Mouse (Mus musculus): Measurements from ENCODE around the gene Ccdc88c.

Ccdc88c gene

DNA sequence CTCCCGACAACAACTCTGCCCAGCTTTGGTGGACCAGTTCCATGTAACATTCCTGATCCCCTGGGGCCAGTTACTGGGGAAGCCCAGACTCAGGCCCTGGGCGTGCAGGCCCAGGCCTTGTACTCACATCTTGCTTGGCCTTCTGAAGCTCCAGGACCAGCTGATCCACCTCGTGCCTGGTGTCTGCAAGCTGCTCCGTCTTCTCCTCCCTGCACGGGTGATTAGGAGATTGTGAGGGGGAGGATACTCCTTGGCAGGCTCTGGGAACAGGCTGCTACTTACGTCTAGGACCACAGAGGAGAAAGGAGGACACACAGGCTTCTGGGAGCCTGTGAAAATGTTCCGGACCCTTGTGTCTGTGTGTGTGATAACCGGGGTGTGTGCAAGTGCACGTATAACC, 62.6 kb downstream of the Ccdc88c start:
- DNase-seq (ENCODE audit: low spot score in 2 of 2): peak in 1 of 2 experiments; percentile 21

DNA sequence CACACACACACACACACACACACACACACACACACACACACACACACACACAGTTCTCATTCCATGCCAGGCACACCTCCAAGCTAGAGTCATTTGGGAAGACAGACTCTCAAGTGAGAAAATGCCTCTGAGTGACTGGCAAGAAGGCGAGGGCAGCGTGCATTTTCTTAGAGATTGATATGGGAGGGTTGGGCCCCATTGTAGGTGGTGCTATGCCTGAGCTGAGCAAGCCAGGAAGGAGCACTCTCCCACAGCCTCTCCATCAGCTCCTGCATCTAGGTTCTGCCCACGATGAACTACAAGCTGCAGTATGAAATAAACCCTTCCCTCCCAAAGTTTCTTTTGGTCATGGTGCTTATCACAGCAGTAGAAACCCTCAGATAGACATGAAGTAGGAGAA, 63.6 kb downstream of the Ccdc88c start:
- DNase-seq (ENCODE audit: low spot score in 2 of 2): no peak

DNA sequence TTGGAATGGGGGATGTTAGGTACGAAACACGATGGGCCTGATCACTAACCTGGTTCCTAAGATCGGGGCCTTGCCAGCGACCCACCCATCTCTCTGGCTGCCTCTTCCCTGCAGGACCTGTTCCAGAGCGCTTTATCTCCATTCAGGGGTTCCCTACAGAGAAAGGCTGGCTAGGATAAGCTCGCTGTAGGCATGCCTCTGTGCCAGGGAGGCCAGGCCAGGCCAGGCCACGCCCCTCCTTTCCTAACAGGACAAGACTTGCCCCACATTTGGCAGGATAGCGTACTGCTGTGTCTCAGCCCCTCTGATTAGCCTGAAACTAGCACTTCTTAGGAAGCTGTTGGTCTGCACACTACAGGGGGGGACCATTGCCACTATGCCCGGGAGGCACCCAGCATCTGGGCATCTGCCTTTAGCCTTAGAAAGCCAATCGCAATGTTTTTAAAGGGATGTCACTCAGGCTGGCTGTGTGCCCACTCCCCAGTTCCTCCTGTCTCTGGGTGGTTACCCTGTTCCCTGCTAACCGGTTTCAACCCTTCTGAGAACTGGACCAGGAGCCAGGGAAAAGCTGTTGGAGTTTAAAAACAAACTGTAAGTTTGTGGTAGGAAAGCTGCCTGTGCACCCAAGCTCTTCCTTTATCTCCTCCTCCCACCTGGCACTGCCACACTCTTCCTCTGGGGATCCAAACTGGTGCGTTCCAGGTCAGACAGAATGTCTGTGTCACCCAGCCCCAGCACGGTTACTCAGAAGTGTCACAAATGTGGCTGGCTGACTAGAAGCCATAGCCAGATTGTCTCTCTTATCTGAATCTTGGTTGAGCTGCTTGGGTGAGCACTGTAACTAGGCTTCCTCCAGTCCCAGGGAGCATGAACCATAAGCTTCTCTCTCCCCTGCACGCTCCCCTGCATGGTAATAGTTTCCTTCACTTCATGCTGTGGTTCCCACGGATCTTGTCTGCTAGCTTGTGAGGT, 69.9 kb downstream of the Ccdc88c start:
- DNase-seq (ENCODE audit: low spot score in 2 of 2): peak; percentile 43 to 72

DNA sequence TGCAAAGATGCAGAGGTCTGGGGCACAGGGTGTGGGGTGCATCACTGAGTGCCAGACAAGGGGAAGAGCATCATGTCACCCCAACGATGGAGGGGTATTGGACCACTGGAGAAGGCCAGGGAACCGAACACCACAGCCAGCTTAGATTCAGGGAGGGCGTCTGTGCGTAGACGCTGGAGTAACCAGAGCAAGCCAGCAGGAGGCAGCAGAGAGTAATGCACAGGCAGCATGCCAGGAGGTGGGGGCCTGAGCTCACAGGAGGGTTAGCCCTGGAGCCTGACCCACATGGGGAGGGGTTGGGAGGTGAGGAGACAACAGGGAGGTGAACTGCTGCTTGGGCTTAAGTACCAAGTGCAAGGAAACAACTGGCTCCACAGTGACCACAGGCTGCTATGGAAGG, 70.8 kb downstream of the Ccdc88c start:
- peak; percentile 69 to 70 for DNase-seq (ENCODE audit: low spot score in 2 of 2)

DNA sequence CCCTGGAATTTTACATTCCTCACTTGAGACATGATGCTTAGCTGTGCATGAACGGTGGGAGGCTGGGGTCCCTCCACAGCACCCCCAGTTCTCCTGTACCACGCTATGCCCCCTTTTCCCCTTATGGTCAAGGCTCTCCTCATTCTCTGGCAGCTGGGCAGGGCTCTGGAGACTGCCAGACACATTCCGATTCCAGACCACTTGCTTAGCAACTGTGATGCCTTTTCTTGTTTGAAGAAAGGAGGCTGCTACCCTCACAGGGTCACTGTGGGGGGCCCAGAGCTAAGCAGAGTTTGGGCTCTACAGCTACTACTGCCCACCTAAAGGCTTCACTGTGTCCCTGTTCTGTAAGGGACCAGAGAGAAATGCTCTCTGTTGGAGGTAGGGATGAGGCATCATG, 71.6 kb downstream of the Ccdc88c start:
- DNase-seq (ENCODE audit: low spot score in 2 of 2): no peak

DNA sequence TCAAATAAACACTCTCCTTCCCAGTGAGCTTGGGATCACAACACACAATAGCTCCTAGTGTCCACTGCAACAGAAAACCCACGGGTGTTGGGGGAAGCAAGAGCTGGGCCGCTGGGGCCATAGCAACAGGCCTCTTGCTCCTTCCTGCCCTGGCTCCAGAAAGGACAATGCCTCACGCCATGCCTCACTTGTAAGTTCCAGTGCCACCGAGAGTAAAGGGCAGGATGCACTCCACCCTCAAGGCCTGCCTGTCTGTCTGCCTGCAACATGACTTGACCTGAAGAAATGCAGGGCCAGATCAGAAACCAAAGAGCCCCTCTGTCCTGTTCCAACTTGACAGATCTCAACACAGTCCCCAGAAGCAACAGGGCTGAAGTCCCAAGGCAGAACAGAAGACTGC, 72.0 kb downstream of the Ccdc88c start:
- no peak for DNase-seq (ENCODE audit: low spot score in 2 of 2)

DNA sequence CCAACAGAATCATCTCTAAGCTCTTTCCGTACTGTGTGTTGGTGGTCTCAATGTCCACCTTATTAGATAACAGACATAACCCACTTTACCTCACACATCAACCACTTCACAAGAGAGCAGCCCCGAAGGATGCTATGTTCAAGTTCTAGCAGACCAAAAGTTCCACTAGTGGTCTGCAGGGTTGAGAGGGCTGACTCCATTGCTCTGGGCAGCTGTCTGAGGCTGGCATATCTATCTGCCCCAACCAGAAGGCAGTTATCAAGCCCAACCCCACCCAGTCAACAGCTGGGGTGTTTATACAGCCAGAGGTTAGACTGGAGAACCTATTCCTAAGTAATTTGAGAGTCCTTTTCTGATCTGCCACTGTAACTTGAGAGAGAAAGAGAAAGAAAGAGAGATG, 72.8 kb downstream of the Ccdc88c start:
- DNase-seq (ENCODE audit: low spot score in 2 of 2): no peak

DNA sequence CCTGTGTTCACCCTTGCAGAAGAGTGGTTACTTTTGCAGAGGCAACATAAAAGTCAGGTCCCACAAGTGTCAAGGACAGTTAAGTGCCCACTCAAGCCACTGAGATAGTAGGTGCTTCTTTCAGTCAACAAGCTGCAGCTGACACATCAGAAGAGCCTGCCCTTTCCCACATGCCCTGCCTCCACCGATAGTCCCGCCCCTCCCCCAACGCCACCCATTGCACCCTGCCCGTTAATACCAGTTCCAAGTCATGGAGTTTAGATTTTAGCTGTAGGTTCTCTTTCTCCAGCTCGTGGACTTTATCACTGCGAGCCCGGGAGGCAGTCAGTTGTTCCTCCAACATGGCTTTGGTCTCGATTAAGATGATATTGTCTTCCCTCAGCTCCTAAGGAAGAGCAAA, 74.9 kb downstream of the Ccdc88c start:
- DNase-seq (ENCODE audit: low spot score in 2 of 2): no peak

DNA sequence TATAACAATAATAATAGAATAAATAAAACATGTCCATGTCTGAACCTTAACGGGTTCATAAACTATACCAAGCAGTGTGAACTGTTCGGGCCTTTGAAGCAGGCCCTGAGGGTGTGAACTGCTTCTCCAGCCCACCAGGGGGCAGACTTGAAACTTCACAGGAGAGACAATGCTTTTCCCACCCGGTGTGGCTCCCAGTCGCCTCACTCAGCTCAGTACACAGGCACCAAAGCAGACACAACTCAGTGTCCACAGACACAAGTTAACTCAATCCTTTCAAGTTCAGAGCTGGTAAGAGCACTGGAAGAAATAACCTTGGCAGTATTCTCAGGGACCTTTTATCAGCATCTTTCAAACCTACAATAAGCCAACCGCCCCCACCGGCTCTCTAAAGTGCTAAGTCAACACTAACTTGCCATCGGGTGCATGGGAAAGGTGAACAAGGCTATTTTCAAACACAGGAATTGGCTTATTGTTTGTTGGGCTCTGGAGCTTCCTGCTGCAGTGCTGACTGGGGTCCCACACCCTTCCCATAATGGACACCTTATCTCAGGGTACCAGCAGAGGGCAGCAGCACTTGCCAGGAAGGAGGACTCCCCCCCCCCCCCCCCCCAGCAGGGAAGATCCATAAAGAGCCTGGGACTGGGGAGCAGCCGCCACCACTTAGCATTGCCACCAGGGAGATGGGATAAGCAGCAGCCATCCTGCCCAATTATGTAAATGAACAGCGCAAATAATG, 76.5 kb downstream of the Ccdc88c start:
- peak; percentile 64 to 74 for DNase-seq (ENCODE audit: low spot score in 2 of 2)

DNA sequence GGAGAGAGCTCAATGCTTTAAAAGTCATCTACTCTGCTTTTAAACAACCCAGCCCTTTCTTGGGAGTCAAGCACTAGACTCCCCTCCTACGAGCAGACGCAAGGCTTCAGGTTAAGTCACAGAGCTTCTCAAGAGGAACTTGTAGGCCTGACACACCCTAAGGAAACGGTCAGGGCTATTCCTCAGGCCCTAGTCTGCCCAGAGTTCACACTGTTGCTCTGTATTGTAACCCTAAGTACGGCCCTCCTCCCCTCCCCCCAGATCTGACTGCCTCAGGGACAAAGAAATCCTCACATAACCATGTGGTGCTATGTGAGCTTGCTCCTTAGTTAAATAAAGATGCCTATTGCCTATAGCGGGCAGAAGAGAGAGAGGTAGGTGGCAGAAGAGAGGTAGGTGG, 79.7 kb downstream of the Ccdc88c start:
- no peak for DNase-seq (ENCODE audit: low spot score in 2 of 2)

DNA sequence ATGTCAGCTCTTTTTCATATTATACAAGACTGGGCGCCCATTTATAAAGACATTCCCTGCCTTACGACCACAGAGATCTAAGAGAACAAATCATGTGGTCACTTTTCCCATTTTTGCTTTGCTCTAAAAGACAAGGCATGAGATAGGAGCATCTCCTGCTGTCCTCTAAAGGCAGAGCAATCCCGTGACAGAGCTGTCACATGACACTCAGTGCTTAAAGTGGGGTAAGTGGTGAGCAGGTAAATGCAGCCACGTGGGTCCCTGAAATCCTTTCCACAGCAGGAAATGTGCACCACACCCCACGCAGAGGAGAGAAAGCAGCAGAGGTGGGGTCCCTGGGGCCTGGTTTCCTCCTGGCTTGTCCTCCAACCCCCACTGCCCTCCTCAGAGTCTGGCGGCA, 80.8 kb downstream of the Ccdc88c start:
- no peak for DNase-seq (ENCODE audit: low spot score in 2 of 2)

DNA sequence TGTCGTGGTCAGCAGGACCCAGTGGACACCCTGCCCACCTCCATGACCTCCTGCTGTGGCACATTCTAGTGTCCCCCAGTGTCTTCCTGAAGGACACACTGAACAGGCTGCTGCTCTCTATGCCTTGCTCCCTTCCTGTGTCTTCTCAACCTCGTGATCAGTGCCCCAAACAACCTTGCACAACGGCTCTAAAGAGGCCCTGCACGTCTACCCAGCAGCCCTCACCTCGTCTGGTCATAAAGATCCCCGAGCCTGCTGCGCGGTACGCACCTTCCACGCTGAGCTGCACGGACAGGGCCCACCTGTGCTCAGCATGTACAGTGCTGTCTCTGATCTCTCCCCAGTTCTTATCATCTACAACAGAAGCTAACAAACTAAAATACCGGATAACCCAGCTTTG, 82.9 kb downstream of the Ccdc88c start:
- DNase-seq (ENCODE audit: low spot score in 2 of 2): no peak

DNA sequence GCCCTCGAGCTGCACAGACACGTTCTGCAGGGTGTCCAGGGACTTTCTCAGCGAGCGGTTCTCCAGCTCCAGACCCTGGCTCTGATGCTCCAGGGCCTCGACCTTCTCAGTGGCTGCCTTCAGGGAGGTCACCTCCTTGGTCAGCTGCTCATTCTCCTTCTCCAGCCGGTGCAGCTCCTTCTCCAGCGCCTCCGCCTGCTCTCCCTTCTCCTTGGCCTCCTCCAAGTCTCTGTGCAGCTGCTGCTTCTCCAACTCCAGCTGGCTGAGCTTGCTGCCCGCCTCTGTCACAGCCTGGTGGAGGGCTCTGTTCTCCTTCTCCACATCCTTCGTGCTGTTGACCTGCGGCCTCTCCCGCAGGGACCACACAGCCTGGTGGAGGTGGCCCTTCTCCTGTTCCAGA, 83.4 kb downstream of the Ccdc88c start:
- DNase-seq (ENCODE audit: low spot score in 2 of 2): no peak

DNA sequence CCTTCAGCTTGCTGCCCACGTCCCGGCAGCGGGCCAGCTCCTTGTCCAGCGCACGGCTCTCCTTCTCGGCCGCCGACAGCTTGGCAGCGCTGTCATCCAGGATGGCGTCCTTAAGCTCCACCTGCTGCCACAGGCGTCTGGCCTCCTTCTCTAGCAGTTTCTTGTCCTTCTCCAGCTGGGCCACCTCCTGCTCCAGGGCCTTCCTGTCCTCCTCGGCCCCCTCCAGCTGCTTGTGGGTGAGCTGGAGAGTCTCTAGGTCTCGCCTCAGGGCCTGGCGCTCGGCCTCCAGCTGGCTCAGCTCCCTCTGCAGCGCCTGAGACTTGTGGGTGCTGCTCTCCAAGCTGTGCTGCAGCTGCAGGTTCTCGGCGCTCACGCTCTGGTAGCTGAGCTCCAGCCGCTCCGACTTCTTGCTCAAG, 83.9 kb downstream of the Ccdc88c start:
- no peak for DNase-seq (ENCODE audit: low spot score in 2 of 2)

DNA sequence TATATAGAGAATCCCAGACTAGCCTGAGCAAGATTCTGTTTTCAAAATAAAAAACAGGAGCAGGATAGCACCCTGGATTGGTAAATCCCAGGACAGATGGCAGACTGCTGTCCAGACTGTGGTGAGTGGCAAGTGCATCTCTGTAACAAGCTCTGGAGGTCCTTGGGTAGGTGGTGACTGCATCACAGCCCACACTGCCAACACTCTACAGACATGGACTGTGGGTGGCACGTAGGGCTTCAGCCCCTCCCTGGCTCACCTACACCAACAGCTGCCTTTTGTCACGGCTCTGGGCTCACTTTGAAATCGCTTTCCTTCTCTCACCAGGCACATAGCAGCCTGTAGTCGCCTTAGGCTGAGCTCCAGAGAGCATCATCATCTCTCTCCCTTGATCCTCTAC, 85.7 kb downstream of the Ccdc88c start:
- DNase-seq (ENCODE audit: low spot score in 2 of 2): no peak

DNA sequence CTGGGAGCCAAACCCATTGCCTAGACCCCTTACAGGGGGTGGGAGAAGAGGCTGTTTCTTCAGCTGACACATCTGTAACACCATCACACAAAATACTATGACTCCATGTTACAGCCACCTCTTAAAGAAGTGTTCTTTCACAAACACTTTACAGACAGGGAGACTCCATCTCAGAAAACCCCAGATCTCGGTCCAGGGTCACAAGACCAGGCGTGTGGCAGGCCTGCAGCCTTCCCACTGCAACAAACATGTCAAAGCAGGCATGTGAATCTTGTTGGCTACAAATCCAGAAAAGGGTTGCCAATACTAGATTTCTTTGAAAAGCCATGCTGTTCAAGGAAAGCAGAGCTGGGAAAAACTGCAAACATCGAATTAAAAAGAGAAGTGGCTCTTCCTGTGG, 87.5 kb downstream of the Ccdc88c start:
- DNase-seq (ENCODE audit: low spot score in 2 of 2): no peak

DNA sequence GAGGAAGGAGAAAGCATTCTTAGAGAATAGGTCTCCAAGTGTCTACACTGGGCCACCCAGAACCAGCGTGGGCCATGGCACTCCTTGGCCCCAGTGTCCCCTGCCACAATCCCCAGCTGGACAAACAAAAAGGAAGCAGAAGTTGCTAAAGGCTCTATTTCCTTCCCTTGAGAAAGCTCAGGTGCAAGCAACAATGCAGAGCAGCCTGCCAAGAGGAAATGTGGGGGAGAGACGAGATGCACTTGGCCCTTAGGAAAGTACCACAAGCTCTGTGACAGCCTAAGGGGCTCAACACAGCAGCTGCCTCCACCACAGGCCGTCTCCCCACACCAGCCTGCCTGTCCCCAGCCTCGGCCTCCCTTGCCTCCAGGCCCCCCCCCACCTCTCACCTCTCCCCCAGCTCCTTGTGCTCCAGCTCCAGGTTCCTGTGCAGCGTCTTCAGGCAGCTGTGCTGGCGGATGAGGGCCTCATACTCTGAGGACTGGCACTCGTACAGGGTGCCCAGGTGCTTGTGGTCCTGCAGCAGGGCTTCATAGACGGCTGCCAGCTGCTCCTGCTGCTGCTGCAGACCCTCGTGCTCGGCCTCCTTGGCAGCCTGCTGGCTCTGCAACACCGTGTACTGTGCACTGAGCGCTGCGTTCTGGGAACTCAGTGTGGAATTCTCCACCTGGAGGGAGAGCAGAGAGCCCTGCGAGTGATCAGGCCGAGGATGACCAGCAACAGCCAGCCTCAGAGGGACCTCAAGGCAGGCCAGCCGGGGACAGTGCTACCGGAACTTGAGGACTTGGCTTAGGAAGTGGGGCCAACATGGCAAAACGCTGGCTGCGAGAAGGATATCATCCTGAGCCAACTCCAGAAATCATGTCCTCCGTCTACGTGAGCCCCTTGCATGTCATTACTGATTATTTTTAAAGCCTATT, 91.2 kb downstream of the Ccdc88c start:
- no peak for DNase-seq (ENCODE audit: low spot score in 2 of 2)

DNA sequence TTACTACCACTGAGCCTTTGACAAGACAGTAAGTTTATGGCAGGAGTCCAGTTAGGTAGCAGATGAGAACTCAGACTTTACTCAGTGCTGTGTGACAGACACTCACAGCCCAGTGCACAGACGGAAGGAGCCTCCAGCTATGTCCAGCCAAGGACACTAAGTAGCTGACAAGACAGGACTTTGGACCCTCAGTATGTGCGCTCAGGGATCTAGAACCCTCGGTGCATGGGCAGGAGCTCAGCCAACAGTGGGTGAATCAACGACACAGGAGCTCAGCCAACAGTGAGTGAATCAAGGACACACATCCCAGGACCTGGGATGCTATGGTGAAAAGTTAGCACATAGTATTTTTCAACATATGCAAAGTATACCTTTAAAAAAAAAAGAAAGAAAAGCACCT, 92.1 kb downstream of the Ccdc88c start:
- no peak for DNase-seq (ENCODE audit: low spot score in 2 of 2)

DNA sequence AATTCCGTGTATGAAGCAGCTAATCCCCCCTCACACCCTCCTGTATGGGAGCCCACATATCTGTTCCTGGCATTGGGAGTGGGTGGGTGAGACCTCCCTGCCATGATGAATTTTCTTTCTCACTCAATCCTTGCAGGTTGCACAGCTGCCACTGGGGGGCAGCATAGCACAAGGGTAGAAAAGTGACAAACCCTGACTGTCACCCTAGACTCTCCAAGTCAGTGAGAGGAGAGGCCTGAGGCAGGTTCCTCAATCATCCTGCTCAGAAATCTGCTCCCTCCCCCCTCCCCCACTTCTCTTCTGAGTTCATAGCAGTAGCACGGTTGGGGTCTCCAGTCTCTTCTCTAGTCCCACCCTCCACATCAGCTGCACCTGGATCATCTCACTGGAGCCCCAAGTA, 92.7 kb downstream of the Ccdc88c start:
- DNase-seq (ENCODE audit: low spot score in 2 of 2): peak; percentile 45 to 60

DNA sequence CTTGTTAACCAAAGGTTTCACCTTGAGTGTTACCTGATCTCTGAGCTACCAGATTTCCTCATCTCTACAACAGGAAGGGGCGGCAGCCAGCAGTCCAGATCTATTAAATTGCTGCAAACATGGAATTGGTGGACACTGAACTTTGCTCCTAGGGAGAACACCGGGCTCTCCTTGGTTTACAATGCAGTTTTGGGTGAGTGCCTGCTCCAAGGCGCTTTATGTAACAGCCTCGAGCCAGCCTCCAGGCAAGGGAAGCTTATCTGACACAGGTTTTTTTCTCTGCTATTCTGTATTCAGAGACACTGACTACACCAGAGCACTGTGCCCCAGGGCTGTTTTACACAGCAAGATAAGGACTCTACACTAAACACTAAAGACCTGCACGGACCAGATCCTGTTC, 94.1 kb downstream of the Ccdc88c start:
- DNase-seq (ENCODE audit: low spot score in 2 of 2): no peak

DNA sequence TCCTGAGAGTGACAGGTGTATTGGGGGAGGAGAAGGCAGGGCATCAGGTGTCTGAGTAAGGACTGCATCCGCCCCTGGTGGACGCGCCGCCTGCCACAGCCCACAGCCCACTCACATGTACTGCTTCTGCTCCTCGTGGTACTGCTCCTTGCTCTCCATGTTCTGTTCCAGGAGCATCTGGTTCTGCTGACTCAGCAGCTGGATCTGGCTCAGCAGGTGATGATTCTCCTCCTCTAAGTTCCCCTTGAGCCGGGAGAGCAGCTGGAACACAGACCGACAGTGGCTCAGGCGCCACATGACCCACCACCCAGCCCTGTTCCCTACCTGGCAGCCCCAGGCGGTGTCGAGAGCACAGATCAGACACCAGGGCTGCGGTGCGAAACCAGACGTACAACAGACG, 97.2 kb downstream of the Ccdc88c start:
- no peak for DNase-seq (ENCODE audit: low spot score in 2 of 2)

DNA sequence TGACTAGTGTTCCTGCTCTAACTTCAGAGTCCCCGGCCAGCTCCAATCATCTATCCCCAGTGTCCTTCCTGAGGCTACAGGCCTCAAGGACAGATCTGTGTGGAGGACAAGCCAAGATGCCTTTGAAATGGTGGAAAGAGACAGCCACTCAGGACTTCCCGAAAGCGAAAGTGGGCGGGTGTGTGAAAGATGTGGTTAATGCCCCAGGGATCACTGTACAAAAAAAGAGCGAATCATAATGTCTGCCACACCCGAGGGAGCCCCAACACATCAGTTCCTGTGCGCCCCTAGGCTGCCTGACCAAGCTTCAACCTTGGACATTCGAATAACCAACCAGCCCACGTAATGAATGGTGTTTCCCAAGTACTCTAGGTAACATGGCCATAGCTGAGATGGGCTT, 100.6 kb downstream of the Ccdc88c start:
- no peak for DNase-seq (ENCODE audit: low spot score in 2 of 2)

Measured in urinary bladder, postnatal 36 days (tissue).